Mouse (Mus musculus) liver, embryonic 14.5 days (tissue): ENCODE results near the gene Zfp248. TPM values are rescaled to one million over a fixed set of nuclear protein-coding genes. Genes with fewer than 3 reads are reported as not detected.

Experiments
- ATAC-seq: fragments of 200-750 bp; cut with Nextera tagmentation; 2 replicates; pipeline ENCODE4 v1.8.0; 2017; ENCODE audit warnings: moderate number of reproducible peaks, mild to moderate bottlenecking, moderate library complexity; ENCODE audit not compliant: insufficient read depth
- DNase-seq, 3 experiments: peaks; one replicate each; pipeline ENCODE4 v3.0.0-alpha.2; 2012 to 2013; ENCODE audit warnings: low read depth in 3 of 3, low spot score in 3 of 3
- H3K27ac ChIP-seq: fragments of 300-500 bp; sonication (generic); 2 replicates; pipeline ENCODE4 v1.5.1; 2014; ENCODE audit warnings: moderate library complexity, mild to moderate bottlenecking, control low read depth, inconsistent platforms
- H3K27me3 ChIP-seq: fragments of 300-500 bp; sonication (generic); 2 replicates; pipeline ENCODE4 v1.6.1; 2014; ENCODE audit warnings: mild to moderate bottlenecking, low read length, moderate library complexity; ENCODE audit not compliant: control insufficient read depth, insufficient read depth
- H3K36me3 ChIP-seq: fragments of 300-500 bp; sonication (generic); replicated peaks from 2 replicates; pipeline ENCODE4 v1.6.1; 2014; ENCODE audit warnings: low read depth; ENCODE audit not compliant: control insufficient read depth, insufficient read depth
- H3K4me1 ChIP-seq, 2 experiments: fragments of 200-500 bp in 1 of 2; fragments of 300-500 bp in 1 of 2; sonication (generic) in 1 of 2; replicated peaks; 2 replicates each; pipeline ENCODE4 v1.6.1; 2012 to 2014; ENCODE audit warnings: antibody characterized with exemption in 1 of 2, inconsistent platforms in 1 of 2, low read length in 1 of 2; ENCODE audit not compliant: control insufficient read depth in 2 of 2, insufficient read depth in 2 of 2
- H3K4me2 ChIP-seq: fragments of 300-500 bp; sonication (generic); 2 replicates; pipeline ENCODE4 v1.6.1; 2014; ENCODE audit warnings: low read depth, mild to moderate bottlenecking, control low read depth, moderate library complexity
- H3K4me3 ChIP-seq, 2 experiments: fragments of 200-500 bp in 1 of 2; fragments of 300-500 bp in 1 of 2; sonication (generic) in 1 of 2; 2 replicates each; pipeline ENCODE4 v1.5.1; 2012 to 2014; ENCODE audit warnings: low read depth in 2 of 2, low read length in 2 of 2, mild to moderate bottlenecking in 2 of 2, control low read depth in 1 of 2, inconsistent platforms in 1 of 2, moderate library complexity in 1 of 2; ENCODE audit not compliant: insufficient read depth in 1 of 2
- H3K9ac ChIP-seq: fragments of 300-500 bp; sonication (generic); replicated peaks from 2 replicates; pipeline ENCODE4 v1.6.1; 2014; ENCODE audit warnings: mild to moderate bottlenecking, control low read depth, moderate library complexity
- H3K9me3 ChIP-seq: fragments of 300-500 bp; sonication (generic); 2 replicates; pipeline ENCODE4 v1.6.1; 2016; ENCODE audit warnings: low read length, mixed read lengths; ENCODE audit not compliant: control insufficient read depth
- CTCF ChIP-seq: IDR thresholded peaks from 2 replicates; pipeline ENCODE4 v1.5.1; 2016; ENCODE audit warnings: antibody characterized with exemption, low read depth, control low read depth
- EP300 ChIP-seq: IDR thresholded peaks from 2 replicates; pipeline ENCODE4 v1.6.1; 2016; ENCODE audit warnings: antibody characterized with exemption, low read depth
- WGBS: fragments of 180-500 bp; shearing (Covaris S2); extraction: QIAGEN DNeasy Blood & Tissue Kit; methylation state at CpG from one replicate; pipeline ENCODE4 v1.1.7; 2014; ENCODE audit not compliant: insufficient replicate concordance; 5-methylcytosine and 5-hydroxymethylcytosine counted together
- polyA plus RNA-seq, 2 experiments: library from polyadenylated mRNA; depleted of rRNA in 1 of 2; stranded (reverse) in 1 of 2; unstranded in 1 of 2; fragments of >200 nt; fragmentation: Nextera tagmentation in 1 of 2; extraction: Ambion mirVana in 1 of 2; gene quantifications; 2 replicates each; pipeline versions ENCODE4 v1.2.1 to v1.2.3; 2012 to 2014

The Zfp248 gene
- polyA plus RNA-seq (2012; rRNA removed) (0.45 and 0.54 TPM in 2 replicates), polyA plus RNA-seq (2014; fragmentation: Nextera tagmentation; extraction: Ambion mirVana) (0.53 and 0.82 TPM in 2 replicates)

DNA sequence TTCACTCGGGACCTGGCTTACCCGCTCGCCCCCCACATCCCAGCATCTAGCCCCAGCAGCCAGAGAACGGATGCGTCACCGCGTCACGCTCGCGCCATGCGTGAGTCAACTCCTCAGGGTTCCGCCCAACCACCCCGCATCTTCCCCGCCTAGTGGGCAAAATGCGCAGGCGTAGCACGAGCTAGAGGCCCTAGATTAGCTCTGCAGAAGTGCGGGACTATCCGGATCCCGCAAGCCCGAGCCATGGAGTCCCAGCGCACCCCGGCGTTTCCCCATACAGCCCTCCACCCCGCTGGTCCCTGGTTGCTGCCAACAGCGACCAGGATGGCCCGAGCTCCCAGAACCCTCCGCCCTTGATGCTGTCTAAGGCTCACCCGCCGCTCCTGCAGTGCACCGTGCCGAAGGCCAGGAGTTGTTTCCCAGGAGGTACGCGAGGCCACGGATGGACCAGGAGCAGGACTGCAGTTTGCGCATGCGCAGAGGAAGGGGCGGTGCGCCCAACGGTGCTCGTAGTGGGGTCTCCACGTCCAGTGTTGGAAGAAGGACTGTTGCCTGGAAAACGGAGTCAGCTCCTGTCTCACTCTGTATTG lies at the start of gene Zfp248:
Gene Zfp248 (minus strand): TSS at position 487 of the 590 bp plus-strand sequence.
- peaks cover 0 to 3% of the 10 kb centered on the region in 2 experiments; a peak in 2 of 4 replicates for H3K4me1 ChIP-seq
- no peak within 1 kb of the TSS for H3K27ac ChIP-seq
- H3K9me3 ChIP-seq = no peaks in the 10 kb centered on the region
- peak within 1 kb of the TSS; percentile 70 for H3K4me2 ChIP-seq
- DNase-seq (peak; percentile 50 to 57 (median 52)), ATAC-seq (peak; percentile 79)
- under 1% methylated on average over 43 of the region's 43 CpGs for WGBS
- H3K36me3 ChIP-seq = no peaks in the 10 kb centered on the region
- H3K4me3 ChIP-seq = peak within 1 kb of the TSS; percentile 57 to 67
- TF ChIP-seq CTCF (peak; percentile 65), EP300 (no peak)
- no peaks in the 10 kb centered on the region for H3K27me3 ChIP-seq
- H3K9ac ChIP-seq = peak within 1 kb of the TSS; percentile 38

DNA sequence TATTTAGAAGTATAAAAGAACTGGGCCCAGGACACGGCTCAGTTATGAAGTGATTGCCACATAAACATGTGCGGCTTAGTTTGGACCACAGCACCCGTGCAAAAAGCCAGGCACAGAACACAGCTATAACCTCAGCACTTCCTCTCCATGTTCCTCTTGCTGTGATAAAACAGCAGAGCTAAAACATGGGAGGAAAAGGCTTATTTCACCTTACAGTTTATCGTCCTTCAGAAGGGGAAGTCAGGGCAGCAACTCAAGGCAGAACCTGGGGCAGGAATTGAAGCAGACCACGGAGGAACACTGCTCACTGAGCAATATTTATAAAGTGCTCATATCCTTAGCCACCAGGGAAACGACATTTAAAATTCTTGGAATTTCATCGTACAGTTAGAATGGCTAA lies 43.7 kb upstream of the Zfp248 start:
- Histone ChIP-seq H3K9ac (no peak overlapping the region), H3K4me1 (no peaks in the 10 kb centered on the region), H3K27ac (no peak overlapping the region), H3K9me3 (no peaks in the 10 kb centered on the region), H3K36me3 (no peaks in the 10 kb centered on the region), H3K4me3 (no peak overlapping the region), H3K4me2 (no peak overlapping the region), H3K27me3 (no peaks in the 10 kb centered on the region)
- DNase-seq = no peak
- 54% methylated on average over 7 of the region's 7 CpGs for WGBS
- ATAC-seq = no peak
- TF ChIP-seq CTCF (no peak), EP300 (no peak)

DNA sequence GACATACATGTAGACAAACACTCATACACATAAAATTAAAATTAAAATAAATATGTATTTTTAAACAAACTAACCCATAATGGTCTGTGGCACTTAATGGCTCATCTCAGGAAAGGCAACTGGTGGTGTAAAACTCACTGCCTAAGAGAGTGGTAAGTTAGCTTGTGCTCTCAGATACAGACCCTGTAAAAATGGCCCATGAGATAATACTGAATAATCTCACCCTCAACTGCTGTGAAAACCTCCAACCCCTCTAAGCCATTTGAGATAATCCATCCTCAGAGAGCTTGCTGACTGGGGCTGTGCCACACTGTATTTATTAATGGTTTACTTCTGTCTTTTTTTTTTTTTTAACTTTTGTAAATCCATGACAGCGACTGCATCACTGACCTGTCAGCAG lies 26.8 kb upstream of the Zfp248 start:
- H3K4me3 ChIP-seq = no peak overlapping the region
- ATAC-seq = no peak

GRCm38 (mm10) chr6:118478957-118479708 lies 23.8 kb upstream of the Zfp248 start, which contains the start of gene Zfp9:
Gene Zfp9, minus strand, starts transcription at chr6:118479320.
- Histone ChIP-seq H3K27me3 (peaks cover 16% of the 10 kb centered on the region), H3K27ac (no peak within 1 kb of the TSS), H3K36me3 (no peaks in the 10 kb centered on the region), H3K9me3 (no peaks in the 10 kb centered on the region), H3K4me2 (peak within 1 kb of the TSS; percentile 65), H3K4me3 (peak within 1 kb of the TSS; percentile 50 to 69), H3K4me1 (peaks cover 0 to 2% of the 10 kb centered on the region in 2 experiments; a peak in 1 of 4 replicates), H3K9ac (peak within 1 kb of the TSS; percentile 55)
- ATAC-seq (peak; percentile 88), DNase-seq (peak; percentile 17 to 24 (median 20))
- 2% methylated on average over 49 of the region's 57 CpGs for WGBS
- TF ChIP-seq CTCF = no peak
- TF ChIP-seq EP300 = no peak

More for the DNA sequence above, 26.8 kb upstream of the Zfp248 start:
- H3K9me3 ChIP-seq = no peaks in the 10 kb centered on the region
- DNase-seq = no peak
- H3K27ac ChIP-seq = no peak overlapping the region
- H3K4me2 ChIP-seq = no peak overlapping the region
- 68% methylated on average over 1 of the region's 1 CpGs for WGBS
- peaks cover 0 to 2% of the 10 kb centered on the region in 2 experiments; a peak in 1 of 4 replicates for H3K4me1 ChIP-seq
- TF ChIP-seq CTCF (no peak), EP300 (no peak)
- H3K36me3 ChIP-seq = no peaks in the 10 kb centered on the region
- no peak overlapping the region for H3K9ac ChIP-seq
- H3K27me3 ChIP-seq = peaks cover 16% of the 10 kb centered on the region
